Mouse (Mus musculus) frontal cortex, postnatal 25 days (tissue): Measurements from ENCODE around the gene Gse1.

Experiments used
- DNase-seq, 2 experiments: peaks; one replicate each; pipeline ENCODE4 v3.0.0; 2022; ENCODE audit warnings: low spot score in 2 of 2

The Gse1 gene

GRCm38 (mm10) chr8:120513145-120513544 lies 284.9 kb downstream of the Gse1 start:
- DNase-seq: no peak

- DNase-seq: no peak
These were observed 285.6 kb downstream of the Gse1 start for GRCm38 (mm10) chr8:120513638-120514461.

DNA sequence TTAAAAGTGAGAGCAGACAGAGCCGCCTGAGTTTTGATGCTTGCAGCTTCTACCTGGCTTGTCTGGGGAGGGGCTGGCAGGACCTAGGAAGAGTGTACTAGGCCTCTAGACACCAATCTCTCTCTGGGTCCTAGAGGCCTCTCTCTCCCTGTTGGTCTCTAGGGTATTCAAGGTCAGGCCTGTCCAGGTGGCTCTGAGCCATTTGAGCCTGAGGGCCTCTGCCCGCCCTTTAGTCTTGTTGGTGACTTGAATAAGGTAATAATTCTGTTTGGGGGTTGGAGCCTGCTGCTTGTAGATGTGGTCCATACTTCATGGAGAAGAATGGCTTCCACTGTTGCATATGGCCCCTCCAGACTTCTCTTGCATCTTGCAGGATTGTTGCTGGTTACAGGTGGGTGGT lies 287.0 kb downstream of the Gse1 start:
- no peak for DNase-seq

GRCm38 (mm10) chr8:120515650-120516049 lies 287.4 kb downstream of the Gse1 start:
- no peak for DNase-seq

- DNase-seq: no peak
These were observed 288.0 kb downstream of the Gse1 start for GRCm38 (mm10) chr8:120516182-120516755.

DNA sequence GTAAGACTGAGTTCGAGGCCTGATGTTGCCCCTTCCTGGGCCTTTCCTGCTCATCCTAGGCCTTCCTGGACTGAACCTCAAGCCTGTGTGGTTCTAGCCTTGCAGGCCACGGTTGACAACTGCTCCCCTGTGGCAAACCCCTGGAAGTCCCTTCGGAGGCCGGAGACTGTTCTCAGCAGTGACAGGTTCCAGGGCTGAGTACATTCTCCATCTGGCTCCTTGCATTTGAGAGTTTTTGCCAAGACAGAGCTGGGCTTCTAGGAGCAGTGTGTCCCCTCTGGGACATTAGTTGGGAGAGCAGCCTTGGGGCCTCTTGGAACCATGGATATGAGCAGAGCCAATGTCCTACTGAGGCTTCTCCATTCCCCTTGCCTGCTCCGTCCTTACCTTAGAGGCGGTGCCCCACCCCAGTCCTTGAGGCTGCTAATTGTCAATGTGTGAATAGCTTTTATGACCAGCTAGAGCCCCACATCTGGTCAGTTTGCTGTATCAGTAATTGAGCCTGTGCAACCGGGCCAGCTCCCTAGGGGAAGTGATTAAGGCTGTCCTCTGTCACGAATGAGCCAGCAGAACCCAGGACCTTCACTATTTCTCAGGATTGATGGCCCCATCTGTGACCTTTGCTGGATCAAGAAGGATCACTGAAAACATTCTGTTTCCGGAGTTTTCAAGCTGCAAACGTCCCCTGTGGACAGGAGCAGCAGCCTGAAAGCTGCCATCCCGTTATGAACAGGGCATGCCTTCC lies 289.6 kb downstream of the Gse1 start:
- DNase-seq: no peak

DNA sequence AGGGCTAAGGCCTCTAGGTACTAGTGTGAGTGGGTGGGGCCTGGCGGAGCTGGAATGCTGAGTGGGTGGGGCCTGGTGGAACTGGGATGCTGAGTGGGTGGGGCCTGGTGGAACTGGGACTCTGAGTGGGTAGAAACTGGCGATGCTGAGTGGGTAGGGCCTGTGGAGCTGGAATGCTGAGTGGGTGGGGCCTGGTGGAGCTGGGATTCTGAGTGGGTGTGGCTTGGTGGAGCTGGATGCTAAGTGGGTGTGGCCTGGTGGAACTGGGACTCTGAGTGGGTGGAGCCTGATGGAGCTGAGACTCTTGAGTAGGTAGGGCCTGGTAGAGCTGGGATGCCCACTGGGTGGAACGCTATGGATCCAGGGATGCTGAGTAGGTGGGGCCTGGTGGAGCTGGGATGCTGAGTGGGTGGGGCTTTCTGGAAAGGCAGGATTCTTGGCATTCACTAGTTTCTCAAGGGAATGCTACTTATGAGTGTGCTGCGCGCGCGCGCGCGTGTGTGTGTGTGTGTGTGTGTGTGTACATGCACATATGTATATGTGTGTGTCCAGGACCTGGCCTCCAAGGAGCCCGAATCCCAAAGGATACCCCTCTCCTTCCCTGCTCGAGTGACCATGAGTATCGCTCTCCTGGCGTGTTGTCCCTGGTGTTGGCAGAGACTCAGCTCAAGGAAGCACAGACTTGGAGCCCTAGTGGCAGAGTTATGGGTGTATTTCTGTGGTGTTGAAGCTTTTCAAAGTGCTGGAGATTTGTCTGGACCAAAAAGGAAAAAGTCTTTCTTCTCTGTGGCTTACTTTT lies 290.7 kb downstream of the Gse1 start:
- DNase-seq: no peak

GRCm38 (mm10) chr8:120520287-120520686 lies 292.0 kb downstream of the Gse1 start:
- DNase-seq: no peak

GRCm38 (mm10) chr8:120520707-120521590 lies 292.7 kb downstream of the Gse1 start:
- no peak for DNase-seq

DNA sequence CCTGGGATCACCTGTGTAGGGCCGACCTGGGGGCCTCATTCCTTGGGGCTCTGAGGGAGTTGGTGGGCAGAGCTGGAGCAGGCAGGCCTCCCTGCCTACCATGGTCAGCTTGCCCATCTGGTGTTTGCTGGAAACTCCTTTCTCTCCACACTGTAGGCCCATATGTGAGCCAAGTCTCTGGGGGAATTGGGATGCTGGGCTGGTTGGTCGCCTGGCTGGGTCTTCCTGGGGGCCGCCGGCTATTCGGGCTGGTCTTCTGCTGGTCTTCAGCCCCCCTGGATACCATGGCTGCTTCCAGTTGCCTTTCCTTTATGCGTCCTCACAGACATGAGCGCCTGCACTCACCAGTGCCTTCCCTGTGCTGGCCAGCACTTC lies 293.3 kb downstream of the Gse1 start:
- DNase-seq: no peak

DNA sequence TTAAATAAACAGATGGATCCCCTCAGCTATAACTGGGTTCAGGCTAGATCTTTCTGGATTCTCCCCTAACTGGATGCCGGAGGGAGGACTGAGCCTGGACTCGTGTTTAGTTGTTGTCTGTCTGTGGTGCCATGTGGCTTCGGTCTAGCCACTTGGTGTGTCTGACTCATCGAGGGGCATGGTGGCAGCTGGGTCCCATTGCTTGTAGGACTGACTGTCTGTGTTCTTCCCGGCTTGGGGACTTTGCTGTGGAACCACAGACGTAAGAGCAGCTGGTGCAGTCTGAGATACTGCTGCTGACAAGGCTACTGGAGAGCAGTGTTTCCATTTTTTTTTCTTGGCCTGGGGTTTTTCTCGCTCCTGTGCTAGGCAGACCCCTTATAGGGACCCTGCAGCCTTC lies 295.4 kb downstream of the Gse1 start:
- no peak for DNase-seq

GRCm38 (mm10) chr8:120525135-120525534 lies 296.9 kb downstream of the Gse1 start:
- no peak for DNase-seq

- no peak for DNase-seq
These were observed 297.6 kb downstream of the Gse1 start for GRCm38 (mm10) chr8:120525832-120526231.

- no peak for DNase-seq
These were observed 298.3 kb downstream of the Gse1 start for GRCm38 (mm10) chr8:120526577-120526976.

DNA sequence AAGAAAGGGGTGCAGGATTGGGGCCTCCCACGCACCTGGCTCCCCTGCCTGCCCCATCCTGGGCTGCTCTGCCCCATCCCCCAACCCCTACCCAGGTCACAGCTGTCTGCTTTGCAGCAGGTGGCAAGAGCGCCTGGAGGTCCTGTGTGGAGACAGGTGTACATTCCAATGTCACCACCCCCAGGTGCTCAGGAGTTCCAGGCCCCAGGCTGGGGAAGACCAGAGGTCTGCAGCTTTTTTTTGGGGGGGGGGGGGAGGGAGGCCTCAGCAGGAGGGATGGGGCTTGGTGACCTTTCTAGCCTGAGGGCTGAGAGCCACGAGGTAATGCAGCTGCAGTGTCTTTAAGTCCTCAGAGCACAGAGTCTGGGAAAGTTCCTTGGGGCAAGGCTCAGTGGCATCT lies 300.1 kb downstream of the Gse1 start:
- no peak for DNase-seq

DNA sequence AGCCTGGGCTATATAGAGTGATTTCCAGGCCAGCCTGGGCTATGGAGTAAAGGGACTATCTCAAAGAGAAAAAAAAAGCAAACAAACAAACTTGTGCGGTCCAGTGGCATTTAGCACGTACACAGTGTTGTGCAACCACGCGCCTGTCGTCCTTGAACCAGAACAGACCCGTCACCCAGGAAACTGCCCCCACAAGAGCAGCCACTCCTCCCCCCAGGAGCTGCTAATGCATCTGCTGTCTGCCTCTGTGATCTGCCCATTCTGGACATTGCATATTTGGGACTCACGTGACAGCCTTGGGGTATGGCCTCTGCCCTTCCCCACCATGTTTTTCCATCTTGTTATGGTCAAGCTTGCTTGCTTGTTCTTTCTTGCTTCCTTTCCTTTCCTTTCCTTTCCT lies 301.0 kb downstream of the Gse1 start:
- DNase-seq: no peak

- no peak for DNase-seq
These were observed 302.8 kb downstream of the Gse1 start for GRCm38 (mm10) chr8:120530954-120531656.

- DNase-seq: no peak
These were observed 303.7 kb downstream of the Gse1 start for GRCm38 (mm10) chr8:120531775-120532516.

- DNase-seq: no peak
These were observed 304.4 kb downstream of the Gse1 start for GRCm38 (mm10) chr8:120532517-120533215.
